Mouse (Mus musculus) stomach, embryonic 15.5 days (tissue): ENCODE results near the gene 1700080O16Rik. TPM values are rescaled to one million over a fixed set of nuclear protein-coding genes. Genes with fewer than 3 reads are reported as not detected.

Experiments used
- ATAC-seq: fragments of 200-750 bp; cut with Nextera tagmentation; 2 replicates; pipeline ENCODE4 v1.8.0; 2017; ENCODE audit warnings: low read depth, moderate number of reproducible peaks, moderate TSS enrichment; ENCODE audit not compliant: insufficient read depth, low FRiP score
- H3K27ac ChIP-seq: fragments of 300-500 bp; sonication (generic); 2 replicates; pipeline ENCODE4 v1.5.1; 2015; ENCODE audit warnings: mild to moderate bottlenecking, inconsistent platforms
- H3K27me3 ChIP-seq: fragments of 300-500 bp; sonication (generic); replicated peaks from 2 replicates; pipeline ENCODE4 v1.6.1; 2015; ENCODE audit warnings: inconsistent platforms
- H3K36me3 ChIP-seq: fragments of 300-500 bp; sonication (generic); 2 replicates; pipeline ENCODE4 v1.6.1; 2015; ENCODE audit warnings: inconsistent platforms
- H3K4me1 ChIP-seq: fragments of 300-500 bp; sonication (generic); 2 replicates; pipeline ENCODE4 v1.6.1; 2015; ENCODE audit warnings: inconsistent platforms
- H3K4me2 ChIP-seq: fragments of 300-500 bp; sonication (generic); 2 replicates; pipeline ENCODE4 v1.6.1; 2015; ENCODE audit warnings: mild to moderate bottlenecking, inconsistent platforms
- H3K4me3 ChIP-seq: fragments of 300-500 bp; sonication (generic); replicated peaks from 2 replicates; pipeline ENCODE4 v1.5.1; 2015; ENCODE audit warnings: inconsistent platforms
- H3K9ac ChIP-seq: fragments of 300-500 bp; sonication (generic); 2 replicates; pipeline ENCODE4 v1.6.1; 2015; ENCODE audit warnings: inconsistent platforms
- H3K9me3 ChIP-seq: fragments of 300-500 bp; sonication (generic); 2 replicates; pipeline ENCODE4 v1.6.1; 2016; ENCODE audit warnings: inconsistent platforms
- WGBS: fragments of 180-500 bp; shearing (Covaris S2); methylation state at CpG from one replicate; pipeline ENCODE4 v1.1.7; 2015; 5-methylcytosine and 5-hydroxymethylcytosine counted together
- polyA plus RNA-seq: library from polyadenylated mRNA; unstranded; fragments of >200 nt; fragmentation: Nextera tagmentation; extraction: Ambion mirVana; gene quantifications from 2 replicates; pipeline ENCODE4 v1.2.1, GENCODE M21; 2015

Gene 1700080O16Rik
- not detected in 2 replicates for polyA plus RNA-seq

GRCm38 (mm10) chrX:51972672-51973071 lies at the start of gene 1700080O16Rik:
Gene 1700080O16Rik, minus strand, starts transcription at chrX:51972772.
- Histone ChIP-seq H3K4me1 (no peaks in the 10 kb centered on the region), H3K27me3 (no peaks in the 10 kb centered on the region), H3K4me2 (no peak within 1 kb of the TSS), H3K36me3 (no peaks in the 10 kb centered on the region), H3K4me3 (no peak within 1 kb of the TSS), H3K9ac (no peak within 1 kb of the TSS), H3K27ac (no peak within 1 kb of the TSS), H3K9me3 (no peaks in the 10 kb centered on the region)
- WGBS, result 94% methylated on average over 12 of the region's 12 CpGs
- no peak for ATAC-seq

- Histone ChIP-seq H3K4me3 (no peak overlapping the region), H3K27me3 (no peaks in the 10 kb centered on the region), H3K9me3 (no peaks in the 10 kb centered on the region), H3K4me1 (no peaks in the 10 kb centered on the region), H3K36me3 (no peaks in the 10 kb centered on the region), H3K4me2 (no peak overlapping the region), H3K27ac (no peak overlapping the region), H3K9ac (no peak overlapping the region)
- 63% methylated on average over 8 of the region's 9 CpGs for WGBS
- ATAC-seq, result no peak
These were observed 45.1 kb upstream of the 1700080O16Rik start for GRCm38 (mm10) chrX:52017660-52018059.

DNA sequence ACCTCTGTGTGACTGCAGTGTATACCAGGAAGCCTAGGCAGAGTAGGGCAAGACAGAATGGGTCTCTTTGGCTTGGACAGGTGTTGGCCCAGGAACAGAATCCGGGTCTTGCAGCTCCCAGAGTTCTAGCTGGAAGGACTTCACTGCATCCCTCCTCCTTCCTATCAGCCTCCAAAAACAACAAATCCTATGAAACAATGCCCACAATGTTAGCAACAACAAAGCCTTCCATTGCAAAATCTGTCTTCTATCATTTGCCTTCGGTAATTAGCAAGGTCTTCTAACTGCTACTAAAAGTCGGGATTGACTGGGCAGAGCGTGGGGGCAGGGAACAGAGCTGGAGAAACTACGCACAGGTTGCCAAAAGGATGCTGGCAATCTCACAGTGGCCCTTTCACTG lies 27.5 kb upstream of the 1700080O16Rik start:
- H3K27me3 ChIP-seq, result no peaks in the 10 kb centered on the region
- ATAC-seq, result no peak
- H3K9ac ChIP-seq, result no peak overlapping the region
- whole genome bisulfite sequencing, result 74% methylated on average over 5 of the region's 5 CpGs
- H3K27ac ChIP-seq, result no peak overlapping the region
- no peak overlapping the region for H3K4me2 ChIP-seq
- no peaks in the 10 kb centered on the region for H3K4me1 ChIP-seq
- no peaks in the 10 kb centered on the region for H3K9me3 ChIP-seq
- H3K36me3 ChIP-seq, result no peaks in the 10 kb centered on the region
- no peak overlapping the region for H3K4me3 ChIP-seq

DNA sequence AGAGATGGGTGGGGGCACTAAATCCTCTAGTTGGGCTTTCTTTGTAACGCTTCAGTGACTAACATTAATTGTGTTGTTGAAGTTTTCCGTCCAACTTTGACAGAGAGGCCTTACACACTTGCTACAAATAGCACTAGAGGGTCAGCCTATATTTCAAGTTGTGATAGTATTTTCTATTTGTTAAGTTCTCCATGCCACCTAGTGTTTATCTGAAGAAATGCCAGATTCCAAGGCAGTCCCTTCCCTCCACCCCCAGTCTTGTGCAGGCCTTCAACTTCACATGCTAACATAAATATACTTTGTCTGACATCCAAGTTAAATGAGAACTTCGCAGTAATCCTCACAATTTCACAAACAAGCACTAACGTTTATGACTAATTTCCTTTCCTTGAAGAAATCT lies 26.9 kb upstream of the 1700080O16Rik start:
- Histone ChIP-seq H3K4me2 (no peak overlapping the region), H3K36me3 (no peaks in the 10 kb centered on the region), H3K27ac (no peak overlapping the region), H3K9ac (no peak overlapping the region), H3K27me3 (no peaks in the 10 kb centered on the region), H3K9me3 (no peaks in the 10 kb centered on the region), H3K4me1 (no peaks in the 10 kb centered on the region), H3K4me3 (no peak overlapping the region)
- WGBS, result 53% methylated on average over 4 of the region's 4 CpGs
- ATAC-seq, result no peak

DNA sequence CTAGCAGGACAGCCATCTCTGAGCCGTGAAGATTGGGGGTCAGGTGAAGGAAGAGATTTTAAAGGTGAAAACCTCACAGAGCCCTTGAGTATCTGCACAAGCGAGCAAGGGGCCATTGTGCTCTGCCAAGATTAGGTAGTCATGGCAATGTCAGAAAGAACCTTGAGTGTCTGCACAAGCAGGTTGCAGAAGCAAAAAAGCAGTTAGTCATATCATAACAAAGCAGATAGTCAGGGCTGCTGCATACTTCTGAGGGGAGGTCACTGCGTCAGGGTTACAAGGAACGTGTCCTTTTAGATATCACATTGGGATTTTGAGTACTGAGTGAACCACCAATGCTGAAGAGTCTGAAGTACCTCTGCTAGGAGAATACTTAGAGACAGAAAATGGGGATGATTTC lies 3.8 kb upstream of the 1700080O16Rik start:
- H3K4me2 ChIP-seq, result no peak overlapping the region
- H3K27me3 ChIP-seq, result no peaks in the 10 kb centered on the region
- 74% methylated on average over 4 of the region's 4 CpGs for WGBS
- no peak overlapping the region for H3K27ac ChIP-seq
- ATAC-seq, result no peak
- H3K9ac ChIP-seq, result no peak overlapping the region
- no peak overlapping the region for H3K4me3 ChIP-seq
- H3K9me3 ChIP-seq, result no peaks in the 10 kb centered on the region
- no peaks in the 10 kb centered on the region for H3K4me1 ChIP-seq
- H3K36me3 ChIP-seq, result no peaks in the 10 kb centered on the region

DNA sequence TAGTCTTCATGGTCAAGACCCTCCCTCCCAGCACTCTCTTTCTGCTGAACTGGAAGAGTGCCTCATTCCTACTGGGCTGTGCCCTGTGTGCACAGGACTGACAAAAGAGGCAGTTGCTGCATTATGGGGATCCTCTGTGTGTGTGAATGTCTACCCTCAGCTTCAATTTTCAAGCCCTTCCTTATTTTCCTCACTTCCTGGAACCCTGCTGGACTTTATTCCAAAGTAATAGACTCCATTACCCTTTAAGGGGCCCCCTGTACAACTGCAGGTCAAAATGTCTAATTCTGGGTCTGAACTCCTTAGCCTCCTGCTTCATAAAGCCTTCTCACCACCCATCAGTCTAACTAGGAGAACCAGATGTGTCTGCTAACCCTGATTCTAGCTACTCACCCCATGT lies 2.0 kb upstream of the 1700080O16Rik start:
- Histone ChIP-seq H3K4me1 (no peaks in the 10 kb centered on the region), H3K36me3 (no peaks in the 10 kb centered on the region), H3K9ac (no peak overlapping the region), H3K27ac (no peak overlapping the region), H3K27me3 (no peaks in the 10 kb centered on the region), H3K4me3 (no peak overlapping the region), H3K4me2 (no peak overlapping the region), H3K9me3 (no peaks in the 10 kb centered on the region)
- ATAC-seq, result no peak

DNA sequence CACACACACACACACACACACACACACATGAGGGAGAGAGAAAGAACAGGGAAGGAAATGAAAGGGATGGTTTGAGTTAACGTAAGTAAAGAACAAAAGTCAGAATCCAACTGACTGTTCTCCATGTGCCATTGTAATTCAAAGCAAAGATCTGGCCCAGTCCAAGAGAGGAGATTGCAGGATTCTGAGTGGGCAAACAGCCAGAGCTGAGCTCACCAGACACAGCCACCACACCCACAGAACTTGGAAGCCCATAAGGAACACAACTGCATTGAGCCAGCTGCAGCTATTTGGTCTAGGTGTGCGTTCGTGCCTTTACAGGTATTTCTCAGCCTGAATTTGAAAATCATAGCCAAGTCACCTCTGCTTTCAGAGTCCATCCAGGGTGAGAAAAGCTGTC lies 24.5 kb downstream of the 1700080O16Rik start:
- H3K4me2 ChIP-seq, result no peak overlapping the region
- H3K27ac ChIP-seq, result no peak overlapping the region
- no peaks in the 10 kb centered on the region for H3K36me3 ChIP-seq
- no peaks in the 10 kb centered on the region for H3K9me3 ChIP-seq
- no peaks in the 10 kb centered on the region for H3K27me3 ChIP-seq
- no peak overlapping the region for H3K4me3 ChIP-seq
- no peaks in the 10 kb centered on the region for H3K4me1 ChIP-seq
- WGBS, result 80% methylated on average over 3 of the region's 3 CpGs
- no peak for ATAC-seq
- no peak overlapping the region for H3K9ac ChIP-seq

DNA sequence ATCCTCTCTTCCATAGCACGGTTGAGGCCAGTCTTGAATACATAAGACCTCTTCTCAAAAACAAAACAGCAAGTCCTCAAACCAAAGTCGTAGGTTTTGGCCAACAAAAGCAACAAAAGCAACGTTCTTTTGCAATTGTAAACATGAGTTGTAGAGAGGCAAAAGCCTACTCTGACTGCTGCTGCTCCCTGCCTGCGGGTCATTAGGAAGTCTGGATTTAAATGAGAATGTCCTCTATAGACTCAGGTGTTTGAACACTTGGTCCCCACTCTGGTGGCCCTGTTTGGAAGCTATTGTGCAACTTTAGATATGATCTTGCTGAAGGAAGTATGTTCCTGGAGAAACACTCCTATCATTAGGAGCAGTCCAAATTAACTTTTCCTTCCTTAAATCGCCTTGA lies 34.5 kb downstream of the 1700080O16Rik start:
- Histone ChIP-seq H3K27me3 (no peaks in the 10 kb centered on the region), H3K9ac (no peak overlapping the region), H3K4me2 (no peak overlapping the region), H3K4me3 (no peak overlapping the region), H3K9me3 (no peaks in the 10 kb centered on the region), H3K36me3 (no peaks in the 10 kb centered on the region), H3K4me1 (no peaks in the 10 kb centered on the region), H3K27ac (no peak overlapping the region)
- 75% methylated on average over 5 of the region's 5 CpGs for WGBS
- no peak for ATAC-seq

GRCm38 (mm10) chrX:51919091-51919490 lies 53.5 kb downstream of the 1700080O16Rik start:
- no peaks in the 10 kb centered on the region for H3K27me3 ChIP-seq
- no peak overlapping the region for H3K4me3 ChIP-seq
- H3K4me2 ChIP-seq, result no peak overlapping the region
- 79% methylated on average over 4 of the region's 4 CpGs for WGBS
- H3K4me1 ChIP-seq, result no peaks in the 10 kb centered on the region
- H3K36me3 ChIP-seq, result no peaks in the 10 kb centered on the region
- H3K9me3 ChIP-seq, result no peaks in the 10 kb centered on the region
- ATAC-seq, result no peak
- no peak overlapping the region for H3K27ac ChIP-seq
- H3K9ac ChIP-seq, result no peak overlapping the region

Other genes with a start within 250 kb of the 1700080O16Rik start
- gene Usp26, start 171.5 kb downstream of the 1700080O16Rik start, polyA plus RNA-seq, result not detected in 2 replicates
- gene Gpc4, start 192.5 kb upstream of the 1700080O16Rik start, polyA plus RNA-seq, result 28.7 and 28.9 TPM in 2 replicates